Mouse (Mus musculus): Measurements from ENCODE around the gene Prkch. TPM values are rescaled to one million over a fixed set of nuclear protein-coding genes. Genes with fewer than 3 reads are reported as not detected.

Prkch gene
- total RNA-seq, 1 experiment from 2014 or later = 140 TPM

DNA sequence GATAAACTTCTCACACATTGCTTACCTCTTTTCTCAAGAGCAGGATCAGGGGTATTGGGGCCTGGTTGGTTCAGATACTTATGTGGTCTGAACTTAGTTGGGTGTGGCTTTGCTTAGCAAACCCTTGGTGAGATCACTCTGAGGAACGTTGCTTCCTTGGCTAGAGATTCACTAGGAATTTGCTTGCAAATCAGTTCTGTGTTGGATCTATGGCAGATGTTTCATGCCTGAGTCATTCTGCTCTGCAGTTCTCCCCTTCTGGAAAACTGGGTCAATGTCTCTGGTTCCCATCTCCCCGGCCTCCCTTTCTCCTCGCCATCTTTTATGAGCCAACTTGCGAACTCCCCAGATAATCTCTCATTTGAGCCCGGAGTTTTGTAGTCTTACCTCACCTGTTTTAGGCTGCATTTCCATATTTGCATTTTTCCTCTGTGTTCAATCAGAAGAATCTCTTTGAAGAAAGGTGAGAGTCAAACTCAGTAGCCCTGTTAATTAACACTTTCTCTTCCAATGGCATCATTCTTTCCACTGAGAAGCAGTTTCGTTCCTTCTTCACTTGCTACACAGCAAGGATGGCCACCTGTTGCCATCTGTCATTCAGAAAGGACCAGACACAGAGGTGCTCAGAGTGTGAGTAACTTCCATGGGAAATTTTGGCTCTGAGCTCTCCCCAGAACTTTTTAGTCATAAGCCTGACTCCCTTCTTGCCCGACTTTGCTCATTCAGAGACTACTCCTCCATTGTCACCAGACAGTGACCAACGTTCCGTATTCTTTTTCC is 141.4 kb downstream of the Prkch start:
- no peak for ATAC-seq (replicated peaks; ENCODE audit: insufficient number of reproducible peaks, low FRiP score, low TSS enrichment, poor library complexity, severe bottlenecking)

DNA sequence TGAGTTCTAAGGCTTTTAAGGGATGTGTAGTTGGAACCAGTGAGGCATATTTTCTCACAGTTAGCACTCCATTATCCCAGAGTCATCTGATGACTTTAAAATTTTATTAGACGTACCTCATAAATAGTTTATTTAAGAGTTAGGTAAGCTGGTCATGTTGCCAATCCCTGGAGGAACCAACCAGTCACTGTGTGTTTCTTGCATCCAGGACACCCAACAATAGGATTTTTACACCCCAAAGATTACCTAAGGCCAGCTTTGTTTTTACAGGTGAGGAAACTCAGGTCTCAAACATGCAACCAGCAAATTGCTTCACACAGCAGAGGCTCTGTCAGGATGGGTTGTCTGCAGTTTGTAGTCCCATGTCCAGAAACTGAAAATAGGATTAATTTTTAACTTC is 142.4 kb downstream of the Prkch start:
- ATAC-seq (replicated peaks; ENCODE audit: insufficient number of reproducible peaks, low FRiP score, low TSS enrichment, poor library complexity, severe bottlenecking) = no peak

DNA sequence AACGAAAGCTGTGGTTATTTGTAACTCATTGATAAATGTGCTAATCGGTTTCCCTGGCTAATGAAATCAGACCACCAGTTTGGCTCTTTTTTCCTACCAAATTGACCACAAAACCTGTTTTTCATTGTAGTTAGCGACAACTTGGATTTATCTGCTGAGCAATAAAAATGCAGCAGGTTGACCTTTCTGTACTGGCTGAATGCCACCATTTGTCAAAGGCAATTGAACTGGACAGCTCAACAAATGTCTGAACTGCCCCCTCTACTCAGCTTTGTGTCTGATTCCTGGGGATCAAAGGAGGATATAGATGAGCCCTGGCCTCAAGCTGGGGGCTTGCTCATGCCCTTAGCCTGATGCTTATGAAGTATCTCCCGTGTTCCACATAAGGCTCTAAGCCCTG is 146.0 kb downstream of the Prkch start:
- no peak for ATAC-seq (replicated peaks; ENCODE audit: insufficient number of reproducible peaks, low FRiP score, low TSS enrichment, poor library complexity, severe bottlenecking)

DNA sequence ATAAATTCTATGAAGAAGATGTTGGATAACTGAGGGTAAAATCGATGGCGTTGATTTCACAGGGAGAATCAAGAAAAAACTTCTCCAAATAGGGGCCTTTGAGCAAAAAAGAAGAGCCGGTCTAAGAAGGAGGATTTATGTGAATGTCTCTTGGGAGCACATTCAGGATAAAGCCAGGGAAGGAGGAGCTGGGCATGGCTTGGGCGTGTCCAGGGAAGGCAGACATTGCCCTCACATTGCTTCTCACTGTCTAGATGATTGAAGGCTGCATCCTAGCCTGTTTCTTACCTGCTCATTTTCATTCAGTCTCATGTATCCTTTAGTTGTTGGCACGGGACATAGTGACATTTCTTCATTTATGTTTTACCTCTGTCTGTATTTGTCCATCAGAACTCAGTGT is 146.5 kb downstream of the Prkch start:
- no peak for ATAC-seq (replicated peaks; ENCODE audit: insufficient number of reproducible peaks, low FRiP score, low TSS enrichment, poor library complexity, severe bottlenecking)

DNA sequence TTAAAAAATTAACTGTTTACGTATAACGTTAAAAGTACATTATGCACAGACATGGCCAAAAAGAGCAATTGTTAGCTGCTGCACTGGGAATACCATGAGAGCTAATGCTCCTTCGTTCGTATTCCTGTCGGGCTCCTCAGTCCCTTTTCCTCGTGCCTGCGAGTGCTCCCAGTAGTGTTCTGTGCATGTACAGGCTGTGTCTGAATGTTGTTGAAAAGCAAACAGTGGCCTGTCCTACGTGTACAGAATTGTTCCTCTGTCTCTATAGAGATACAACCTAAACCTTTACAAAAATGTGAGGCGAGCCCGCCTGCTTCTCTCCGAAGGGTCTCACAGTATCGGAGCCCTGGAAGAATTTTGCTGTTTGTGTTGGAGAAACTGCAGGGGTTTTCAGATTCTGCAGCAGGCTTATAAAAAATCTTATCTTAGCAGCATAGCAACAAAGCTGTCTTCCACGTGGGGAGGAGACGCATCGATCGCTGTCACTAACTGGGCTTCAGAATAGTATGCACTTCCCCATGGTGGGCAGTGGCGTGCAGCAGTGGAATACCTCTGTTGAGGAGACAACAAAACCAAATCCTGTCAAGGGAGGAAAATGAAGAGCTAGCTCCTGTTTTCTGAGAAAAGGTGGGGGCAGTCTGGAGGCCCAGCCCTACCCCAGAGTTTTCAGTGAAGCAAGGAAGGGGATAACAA is 147.4 kb downstream of the Prkch start:
- ATAC-seq (replicated peaks; ENCODE audit: insufficient number of reproducible peaks, low FRiP score, low TSS enrichment, poor library complexity, severe bottlenecking) = no peak

DNA sequence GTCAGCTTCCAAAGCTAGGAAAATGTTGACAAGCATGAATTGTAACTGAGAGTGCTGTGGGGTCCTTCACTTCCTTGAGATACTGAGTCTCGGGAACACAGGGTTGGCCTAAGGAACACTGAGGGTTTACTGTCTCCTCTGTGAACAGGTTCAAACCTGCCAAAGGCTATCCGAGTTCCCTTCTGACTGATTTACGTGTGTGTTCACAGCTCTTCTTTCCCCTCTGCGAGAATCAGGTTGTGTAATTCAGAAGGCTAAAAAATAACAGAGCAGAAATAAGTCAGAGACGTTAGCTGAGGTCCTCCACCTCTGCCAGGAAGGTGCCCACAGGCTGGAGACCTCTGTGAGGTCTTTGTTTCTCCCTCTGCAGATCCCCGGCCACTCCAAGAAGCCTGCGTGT is 148.3 kb downstream of the Prkch start:
- no peak for ATAC-seq (replicated peaks; ENCODE audit: insufficient number of reproducible peaks, low FRiP score, low TSS enrichment, poor library complexity, severe bottlenecking)

DNA sequence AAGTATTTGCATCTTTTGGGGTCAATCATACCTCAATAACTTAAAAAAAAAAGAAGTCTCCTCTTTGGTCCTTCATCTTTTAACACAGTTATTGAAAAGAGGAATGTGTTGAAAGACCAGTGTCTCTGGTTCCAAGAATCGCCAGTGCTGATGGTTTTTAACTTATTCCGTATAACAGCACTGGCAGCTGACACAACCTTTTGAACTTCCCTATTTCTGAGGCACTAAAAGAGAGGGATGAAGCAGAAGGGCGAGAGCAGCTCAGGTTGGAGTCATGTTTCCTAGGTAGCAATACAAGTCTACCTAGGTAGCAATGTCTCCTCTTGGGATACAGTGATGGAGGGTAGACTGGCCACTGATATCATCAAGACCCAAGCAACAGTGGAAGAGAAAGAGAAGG is 152.3 kb downstream of the Prkch start:
- ATAC-seq (replicated peaks; ENCODE audit: insufficient number of reproducible peaks, low FRiP score, low TSS enrichment, poor library complexity, severe bottlenecking) = no peak

DNA sequence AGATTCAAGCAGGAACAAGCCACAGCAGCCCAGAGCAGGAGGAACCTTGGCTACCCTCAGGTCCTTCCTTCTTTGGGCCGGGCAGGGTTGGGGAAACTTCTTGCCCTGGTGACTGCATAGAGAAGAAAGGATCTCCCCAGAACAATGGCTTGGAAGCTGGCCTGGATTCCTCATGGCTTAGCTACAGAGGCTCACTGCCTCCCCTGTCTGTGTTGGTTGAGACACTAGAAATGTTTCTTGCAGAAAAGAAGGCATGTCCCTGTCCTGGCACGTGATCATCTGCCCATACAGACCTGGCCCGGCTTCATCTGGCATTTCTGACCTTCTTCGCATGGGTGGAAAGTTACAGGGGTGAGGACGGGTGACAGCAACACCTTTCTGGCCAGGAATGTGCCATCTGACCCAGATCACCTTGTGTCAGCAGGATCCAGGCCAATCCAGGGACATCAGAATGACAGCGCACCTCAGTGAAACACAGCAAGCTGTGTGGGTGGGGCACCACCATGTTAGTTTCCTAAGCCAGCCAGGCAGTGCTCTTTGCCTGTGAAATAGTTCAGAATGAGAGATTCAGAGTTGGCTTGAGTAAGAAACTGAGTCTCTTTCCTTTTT is 155.1 kb downstream of the Prkch start:
- ATAC-seq (replicated peaks; ENCODE audit: insufficient number of reproducible peaks, low FRiP score, low TSS enrichment, poor library complexity, severe bottlenecking) = no peak

DNA sequence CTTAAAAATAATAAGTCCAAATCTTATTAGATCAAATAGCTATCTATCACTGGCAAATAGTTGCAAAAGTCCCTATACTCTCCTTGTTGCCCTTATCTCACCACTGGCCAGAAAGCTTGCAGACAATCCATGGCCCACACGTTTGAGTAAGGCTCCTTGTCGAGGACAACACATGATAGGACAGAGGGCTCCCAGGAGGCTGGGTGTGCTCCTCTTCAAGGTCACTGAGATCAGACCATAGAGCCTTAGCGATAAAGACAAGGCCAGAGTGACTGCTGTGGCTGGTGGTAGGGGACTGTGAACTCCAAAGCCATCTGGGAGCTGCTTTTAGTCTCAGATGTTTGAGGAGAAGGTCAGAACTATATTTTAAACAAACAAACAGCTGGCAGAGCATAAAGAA is 158.0 kb downstream of the Prkch start:
- ATAC-seq (replicated peaks; ENCODE audit: insufficient number of reproducible peaks, low FRiP score, low TSS enrichment, poor library complexity, severe bottlenecking) = no peak

DNA sequence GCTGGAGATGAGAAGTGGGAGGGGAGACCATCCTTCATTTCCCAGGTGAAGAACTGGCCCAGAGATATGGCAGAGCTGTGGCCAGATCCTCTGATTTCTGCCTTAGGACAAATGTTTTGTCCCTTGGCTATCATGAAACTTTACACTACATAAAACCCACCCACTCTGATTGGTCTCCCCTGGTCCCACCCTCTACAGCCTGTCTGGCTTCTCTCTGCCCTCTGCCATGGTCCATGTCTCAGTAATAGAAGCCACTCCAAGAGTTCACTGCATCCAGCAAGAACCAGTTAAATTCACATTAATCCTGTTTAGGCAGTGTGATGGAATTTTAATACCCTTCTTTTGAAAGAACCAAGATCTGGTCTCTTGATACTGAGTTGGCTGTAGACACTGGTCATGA is 158.5 kb downstream of the Prkch start:
- no peak for ATAC-seq (replicated peaks; ENCODE audit: insufficient number of reproducible peaks, low FRiP score, low TSS enrichment, poor library complexity, severe bottlenecking)

DNA sequence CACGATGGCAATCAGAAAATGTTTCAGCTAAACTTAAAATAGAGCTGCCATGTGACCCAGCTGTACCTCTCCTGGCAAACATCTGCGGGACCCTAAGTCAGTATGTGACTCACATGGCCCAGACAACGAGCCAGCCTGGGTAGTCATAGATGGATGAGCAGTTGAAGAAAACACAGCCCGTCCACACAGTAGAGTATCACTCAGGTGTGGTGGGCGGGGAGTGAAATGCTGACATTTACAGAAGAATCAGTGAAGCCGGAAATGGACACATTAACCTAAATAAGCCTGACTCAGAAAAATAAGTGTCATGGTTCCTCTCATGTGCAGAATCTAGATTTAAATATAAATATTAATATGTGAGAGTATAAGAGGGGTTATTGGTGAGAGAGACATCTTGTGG is 161.5 kb downstream of the Prkch start:
- no peak for ATAC-seq (replicated peaks; ENCODE audit: insufficient number of reproducible peaks, low FRiP score, low TSS enrichment, poor library complexity, severe bottlenecking)

DNA sequence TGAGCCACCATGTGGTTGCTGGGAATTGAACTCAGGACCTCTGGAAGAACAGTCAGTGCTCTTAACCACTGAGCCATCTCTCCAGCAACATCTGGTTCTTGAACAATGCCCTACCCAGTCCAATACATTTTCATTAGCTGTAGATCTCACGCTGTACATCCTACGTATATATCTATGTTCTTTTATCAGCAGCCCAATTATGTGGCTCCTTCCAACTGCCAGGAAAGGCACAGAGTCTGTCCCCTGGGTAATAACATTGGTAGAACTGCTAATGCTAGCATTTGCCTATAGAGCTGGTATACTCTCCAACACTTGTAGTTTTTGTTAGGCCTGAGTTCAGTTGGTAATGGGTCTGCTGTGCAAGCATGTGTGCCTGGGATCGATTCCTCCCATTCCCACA is 163.8 kb downstream of the Prkch start:
- no peak for ATAC-seq (replicated peaks; ENCODE audit: insufficient number of reproducible peaks, low FRiP score, low TSS enrichment, poor library complexity, severe bottlenecking)

DNA sequence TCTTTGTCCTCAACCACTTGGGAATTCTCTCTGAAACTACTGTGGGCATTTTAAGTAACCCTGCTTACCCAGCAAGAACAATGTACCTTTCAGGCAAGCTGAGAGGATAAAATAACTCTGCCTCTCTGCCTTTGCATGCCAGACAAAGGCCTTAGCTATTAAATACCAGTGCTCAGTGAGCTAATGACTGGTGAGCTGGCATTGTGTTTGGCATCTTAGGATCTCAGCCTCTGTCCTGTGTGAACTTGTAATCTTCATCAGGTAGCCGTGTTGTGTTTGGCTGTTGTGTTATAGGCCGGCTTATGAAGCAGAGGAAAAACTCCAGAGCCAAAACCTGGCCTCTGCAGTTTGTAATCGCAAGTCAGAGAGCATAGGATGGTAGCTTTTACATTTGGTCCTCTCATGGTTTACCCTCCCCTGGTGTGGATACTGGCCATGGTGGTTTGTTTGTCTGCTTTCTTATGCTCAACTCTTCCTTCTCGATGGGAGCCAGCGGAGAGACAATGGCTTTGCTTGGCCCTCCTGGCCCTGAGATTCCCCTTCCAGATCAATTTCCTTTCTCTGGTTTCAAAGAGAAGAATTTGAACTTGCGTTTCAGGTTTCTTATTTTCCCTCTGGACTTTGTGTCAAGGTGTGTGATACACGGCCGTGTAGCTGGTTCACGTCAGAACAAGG is 170.0 kb downstream of the Prkch start:
- ATAC-seq (replicated peaks; ENCODE audit: insufficient number of reproducible peaks, low FRiP score, low TSS enrichment, poor library complexity, severe bottlenecking) = no peak

DNA sequence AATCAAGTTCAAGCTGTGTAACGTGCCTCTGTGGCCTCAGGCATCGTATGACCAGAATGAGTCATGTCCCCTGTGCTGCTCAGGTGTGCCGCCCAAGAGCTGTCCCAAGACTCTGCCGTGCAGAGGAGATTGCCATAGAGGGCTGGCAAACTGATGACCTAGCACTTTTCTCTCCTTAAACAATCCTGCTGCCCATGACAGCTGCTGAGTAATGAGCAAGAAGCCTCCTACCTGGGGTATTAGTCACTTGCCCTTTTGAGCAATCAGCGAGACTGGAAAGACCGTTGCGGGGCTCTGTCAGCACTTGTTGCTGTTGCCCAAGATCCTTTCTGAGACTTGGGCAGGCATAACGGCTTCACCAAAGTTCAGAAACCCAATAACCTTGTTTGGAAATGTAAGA is 171.1 kb downstream of the Prkch start:
- no peak for ATAC-seq (replicated peaks; ENCODE audit: insufficient number of reproducible peaks, low FRiP score, low TSS enrichment, poor library complexity, severe bottlenecking)

DNA sequence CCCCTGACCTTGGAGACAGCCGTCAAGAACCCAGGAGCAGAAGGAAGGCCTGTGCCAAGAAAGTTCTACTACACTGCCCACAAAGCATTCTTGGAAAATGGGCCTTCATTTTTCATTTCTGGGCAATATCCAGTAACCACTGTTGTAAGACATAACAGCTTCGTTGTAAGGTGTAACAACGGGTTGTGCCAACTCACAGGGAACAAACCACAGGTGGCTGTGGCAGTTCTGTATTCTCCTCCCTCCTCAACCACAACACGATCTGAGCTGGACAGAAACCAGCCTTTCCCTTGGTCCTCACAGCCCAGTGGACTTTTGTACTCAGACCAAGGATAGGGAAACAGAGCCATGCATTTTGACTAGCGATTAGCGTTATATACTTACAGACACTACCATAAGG is 171.9 kb downstream of the Prkch start:
- ATAC-seq (replicated peaks; ENCODE audit: insufficient number of reproducible peaks, low FRiP score, low TSS enrichment, poor library complexity, severe bottlenecking) = no peak

DNA sequence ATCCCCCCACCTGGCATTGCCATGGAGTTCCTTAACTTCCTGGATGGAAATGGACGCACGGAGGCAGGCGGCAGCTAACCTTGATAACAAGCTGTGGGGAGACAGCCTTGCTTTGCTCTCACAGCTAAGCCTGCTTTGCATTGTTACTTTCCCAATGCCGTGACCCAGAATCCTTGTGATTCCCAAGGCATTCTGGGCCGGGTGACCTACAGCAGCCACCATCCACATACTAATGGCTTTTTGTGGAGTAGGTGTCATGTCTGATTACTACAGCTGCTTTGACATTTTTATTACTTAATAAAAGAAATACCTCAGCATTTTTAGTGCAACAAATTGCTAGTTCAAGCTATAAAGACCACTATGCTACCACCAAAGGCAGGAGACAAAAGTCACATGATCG is 177.4 kb downstream of the Prkch start:
- ATAC-seq (replicated peaks; ENCODE audit: insufficient number of reproducible peaks, low FRiP score, low TSS enrichment, poor library complexity, severe bottlenecking) = no peak

DNA sequence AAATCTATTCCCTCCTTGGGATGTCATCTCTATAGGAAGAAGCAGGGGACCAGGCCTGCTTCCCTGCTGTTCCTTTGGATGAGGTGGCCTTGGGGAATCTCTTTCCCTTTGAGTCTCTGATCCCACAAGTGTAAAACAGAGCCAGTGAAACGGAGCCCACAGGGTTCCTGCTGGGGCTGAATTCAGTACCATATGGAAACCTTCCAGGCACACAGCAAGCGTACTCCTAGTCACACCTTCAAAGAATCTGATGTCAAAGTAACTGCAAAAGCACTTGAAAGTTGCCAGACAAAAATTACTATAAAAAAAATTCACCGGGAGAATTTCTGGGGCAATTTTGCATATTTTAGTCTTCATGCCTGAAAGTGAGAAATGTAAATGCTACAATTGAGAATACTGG is 178.2 kb downstream of the Prkch start:
- no peak for ATAC-seq (replicated peaks; ENCODE audit: insufficient number of reproducible peaks, low FRiP score, low TSS enrichment, poor library complexity, severe bottlenecking)

DNA sequence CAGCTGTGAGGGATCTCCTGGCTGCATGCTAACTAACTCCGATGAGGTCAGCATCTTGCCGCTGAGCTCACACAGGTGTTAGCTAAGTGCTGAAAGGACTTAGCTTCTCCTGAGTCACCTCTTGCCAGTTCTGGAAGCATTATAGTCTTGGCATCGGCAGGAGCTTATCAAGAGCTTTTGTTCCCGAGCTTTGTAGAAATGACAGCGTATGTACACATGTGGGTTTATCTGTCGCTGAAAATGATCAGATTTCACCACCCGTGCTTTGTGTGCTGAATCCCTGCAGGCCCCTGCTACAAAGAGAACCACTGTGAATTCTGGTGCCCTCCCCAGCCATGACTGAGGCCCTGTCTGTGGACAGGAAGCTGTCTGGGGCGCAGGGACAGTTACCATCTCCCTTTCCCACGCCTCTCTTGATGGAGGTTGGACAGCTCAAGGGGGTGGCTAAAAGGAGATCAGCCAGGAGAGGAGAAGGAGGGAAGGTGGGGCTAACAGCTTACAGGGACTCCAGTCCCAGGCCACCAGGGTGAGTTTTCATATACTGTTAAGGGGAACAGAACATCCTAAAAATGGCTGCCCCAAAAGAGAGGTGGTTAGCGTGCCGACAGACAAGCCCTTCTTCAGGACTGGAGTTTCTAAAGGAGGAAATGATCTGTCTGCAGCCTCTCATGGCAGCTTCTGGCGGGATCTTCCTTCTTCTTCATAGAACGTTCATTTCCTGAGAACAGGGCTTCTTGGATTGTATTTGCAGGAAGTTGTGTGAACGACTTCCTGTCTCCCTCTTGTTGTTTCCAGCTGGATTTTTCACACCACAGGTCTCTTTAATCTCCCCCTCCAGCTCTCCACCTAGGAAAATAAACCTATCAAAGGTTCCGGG is 180.3 kb downstream of the Prkch start:
- no peak for ATAC-seq (replicated peaks; ENCODE audit: insufficient number of reproducible peaks, low FRiP score, low TSS enrichment, poor library complexity, severe bottlenecking)

DNA sequence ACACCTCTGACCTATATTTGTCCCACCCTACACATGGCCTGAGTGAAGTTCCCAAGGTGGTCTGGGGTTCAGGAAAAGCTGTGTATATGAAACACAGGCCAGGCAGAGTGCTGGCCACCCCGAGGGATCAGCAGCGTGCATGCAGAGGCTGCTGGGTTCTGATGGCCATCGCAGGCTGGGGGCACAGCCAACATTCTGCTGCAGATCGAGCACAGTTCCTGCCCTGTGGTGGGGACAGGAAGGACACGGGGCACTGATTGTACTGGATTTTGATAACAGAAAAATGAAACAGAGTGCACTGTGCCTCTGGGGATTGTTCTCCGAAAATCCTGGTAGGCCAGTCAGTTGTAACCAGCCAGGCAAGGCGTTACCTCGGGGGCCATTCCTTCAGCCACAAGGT is 181.6 kb downstream of the Prkch start:
- no peak for ATAC-seq (replicated peaks; ENCODE audit: insufficient number of reproducible peaks, low FRiP score, low TSS enrichment, poor library complexity, severe bottlenecking)

All from monocyte, adult 5-6 weeks (primary cell).